Mouse (Mus musculus): Measurements from ENCODE around the gene Ano10. TPM values are rescaled to one million over a fixed set of nuclear protein-coding genes. Genes with fewer than 3 reads are reported as not detected.
"Not testable (repeated sequence)": the region's sequence is repeated elsewhere in the genome, so short reads cannot be mapped to it uniquely, and the experiment has no call there.

Gene Ano10
- polyA plus RNA-seq, 1 experiment from 2014 or later, result 39.0 TPM

DNA sequence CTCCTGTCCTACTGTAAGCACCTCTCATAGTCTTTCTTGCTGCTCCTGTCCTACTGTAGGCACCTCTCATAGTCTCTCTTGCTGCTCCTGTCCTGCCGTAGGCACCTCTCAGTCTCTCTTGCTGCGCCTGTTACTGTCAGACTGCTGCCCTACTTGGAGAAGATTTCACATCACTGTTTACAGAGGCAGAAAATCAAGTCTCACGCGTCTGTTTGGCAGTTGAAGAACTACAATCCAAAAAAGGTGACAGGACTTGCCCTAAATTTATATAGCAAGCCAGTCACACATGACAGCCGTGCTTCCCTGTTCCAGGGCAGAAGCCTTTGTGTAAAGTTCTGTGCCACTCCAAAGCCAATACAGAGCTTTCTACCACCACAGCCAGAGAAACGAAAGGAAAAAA is 20.2 kb upstream of the Ano10 start:
- whole genome bisulfite sequencing, result 88% methylated on average over 6 of the region's 6 CpGs

DNA sequence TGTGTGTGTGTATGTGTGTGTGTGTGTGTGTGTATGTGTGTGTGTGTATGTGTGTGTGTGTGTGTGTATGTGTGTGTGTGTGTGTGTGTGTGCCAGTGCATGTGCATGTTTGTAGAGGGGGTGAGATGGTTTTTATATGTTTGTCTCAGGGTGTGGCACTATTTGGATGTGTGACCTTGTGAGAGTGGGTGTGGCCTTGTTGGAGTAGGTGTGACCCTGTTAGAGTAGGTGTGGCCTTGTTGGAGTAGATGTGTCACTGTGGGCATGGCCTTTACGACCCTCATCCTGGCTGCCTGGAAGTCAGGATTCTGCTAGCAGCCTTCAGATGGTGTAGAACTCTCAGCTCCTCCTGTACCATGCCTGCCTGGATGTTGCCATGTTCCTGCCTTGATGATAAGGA is 18.9 kb upstream of the Ano10 start:
- not testable (repeated sequence) for H3K9me3 ChIP-seq; H3K4me2 ChIP-seq (replicated peaks); H3K4me3 ChIP-seq; H3K27ac ChIP-seq; H3K27me3 ChIP-seq; H3K4me1 ChIP-seq; ATAC-seq (ENCODE audit: insufficient number of reproducible peaks, insufficient read depth, low FRiP score, low TSS enrichment); H3K9ac ChIP-seq; H3K36me3 ChIP-seq
- 65% methylated on average over 1 of the region's 1 CpGs for WGBS

More for the DNA sequence above, 20.2 kb upstream of the Ano10 start:
- Histone ChIP-seq H3K4me1 (peaks cover 6% of the 10 kb centered on the region; the same call in 1 of the 2 replicates), H3K4me2 (replicated peaks) (no peak overlapping the region), H3K36me3 (no peaks in the 10 kb centered on the region), H3K27me3 (no peaks in the 10 kb centered on the region), H3K27ac (no peak overlapping the region), H3K9ac (no peak overlapping the region), H3K9me3 (no peaks in the 10 kb centered on the region), H3K4me3 (no peak overlapping the region)
- no peak for ATAC-seq (ENCODE audit: insufficient number of reproducible peaks, insufficient read depth, low FRiP score, low TSS enrichment)

GRCm38 (mm10) chr9:122312296-122312990 is 18.2 kb upstream of the Ano10 start:
- no peak for ATAC-seq (ENCODE audit: insufficient number of reproducible peaks, insufficient read depth, low FRiP score, low TSS enrichment)
- H3K9ac ChIP-seq, result no peak overlapping the region
- H3K9me3 ChIP-seq, result no peaks in the 10 kb centered on the region
- H3K4me3 ChIP-seq, result no peak overlapping the region
- H3K27me3 ChIP-seq, result no peaks in the 10 kb centered on the region
- no peak overlapping the region for H3K27ac ChIP-seq
- H3K4me1 ChIP-seq, result peaks cover 6% of the 10 kb centered on the region; the same call in 1 of the 2 replicates
- 90% methylated on average over 7 of the region's 7 CpGs for WGBS
- no peaks in the 10 kb centered on the region for H3K36me3 ChIP-seq
- no peak overlapping the region for H3K4me2 ChIP-seq (replicated peaks)

DNA sequence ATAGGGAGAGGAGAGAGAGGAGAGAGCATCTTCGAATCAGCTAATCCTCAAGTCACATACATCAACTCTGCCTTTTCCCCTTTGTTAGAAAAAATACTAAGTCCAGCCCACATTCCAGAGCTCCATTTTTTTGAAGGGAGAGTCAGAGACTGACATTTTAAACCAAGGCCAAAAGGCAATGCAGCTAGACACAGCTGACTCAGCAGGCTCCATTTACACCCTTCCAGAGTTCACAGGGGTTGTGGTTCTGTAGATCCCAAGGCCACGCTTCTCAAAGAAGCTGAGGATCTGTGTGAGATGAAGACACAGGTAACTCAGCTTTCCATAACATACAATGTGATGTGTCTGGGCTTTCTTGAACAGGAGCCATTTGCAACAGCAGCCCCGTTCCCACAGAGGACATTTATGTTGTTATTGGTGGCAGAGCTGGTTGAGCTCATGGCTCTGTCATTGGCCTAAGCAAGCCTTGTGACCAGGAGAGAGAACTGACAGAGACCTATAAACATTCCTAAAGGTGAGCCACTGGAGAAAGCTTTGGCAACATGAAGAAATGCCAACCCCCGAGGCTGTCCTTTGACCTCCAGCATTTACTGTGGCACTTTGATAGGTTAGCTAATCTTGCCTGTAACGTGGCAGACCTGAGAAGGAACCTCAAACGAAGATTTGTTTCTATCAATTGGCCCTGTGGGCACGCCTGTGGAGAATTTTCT is 17.0 kb upstream of the Ano10 start:
- H3K9ac ChIP-seq, result 0 out of 2 replicates have a peak overlapping the region, but pooled peaks have one; percentile 28
- no peaks in the 10 kb centered on the region for H3K9me3 ChIP-seq
- H3K4me2 ChIP-seq (replicated peaks), result peak overlapping the region; percentile 54
- no peaks in the 10 kb centered on the region for H3K36me3 ChIP-seq
- peak overlapping the region; percentile 83 for H3K27ac ChIP-seq
- peak overlapping the region; percentile 36 for H3K4me3 ChIP-seq
- no peaks in the 10 kb centered on the region for H3K27me3 ChIP-seq
- peaks cover 6% of the 10 kb centered on the region; the same call in 1 of the 2 replicates for H3K4me1 ChIP-seq
- ATAC-seq (ENCODE audit: insufficient number of reproducible peaks, insufficient read depth, low FRiP score, low TSS enrichment), result peak; percentile 2; the same call in 1 of the 2 replicates
- 64% methylated on average over 7 of the region's 7 CpGs for WGBS

GRCm38 (mm10) chr9:122310613-122311049 is 16.4 kb upstream of the Ano10 start:
- peak overlapping the region; percentile 36 for H3K4me3 ChIP-seq
- H3K4me2 ChIP-seq (replicated peaks), result peak overlapping the region; percentile 54
- peaks cover 6% of the 10 kb centered on the region; the same call in 1 of the 2 replicates for H3K4me1 ChIP-seq
- H3K27ac ChIP-seq, result peak overlapping the region; percentile 83
- no peaks in the 10 kb centered on the region for H3K27me3 ChIP-seq
- 6% methylated on average over 18 of the region's 19 CpGs for WGBS
- ATAC-seq (ENCODE audit: insufficient number of reproducible peaks, insufficient read depth, low FRiP score, low TSS enrichment), result peak; percentile 85
- no peaks in the 10 kb centered on the region for H3K9me3 ChIP-seq
- 0 out of 2 replicates have a peak overlapping the region, but pooled peaks have one; percentile 28 for H3K9ac ChIP-seq
- no peaks in the 10 kb centered on the region for H3K36me3 ChIP-seq

- H3K9ac ChIP-seq, result no peak overlapping the region
- no peak overlapping the region for H3K4me2 ChIP-seq (replicated peaks)
- H3K27me3 ChIP-seq, result no peaks in the 10 kb centered on the region
- no peak for ATAC-seq (ENCODE audit: insufficient number of reproducible peaks, insufficient read depth, low FRiP score, low TSS enrichment)
- no peak overlapping the region for H3K27ac ChIP-seq
- no peaks in the 10 kb centered on the region for H3K36me3 ChIP-seq
- no peaks in the 10 kb centered on the region for H3K9me3 ChIP-seq
- no peak overlapping the region for H3K4me3 ChIP-seq
- H3K4me1 ChIP-seq, result peaks cover 6% of the 10 kb centered on the region; the same call in 1 of the 2 replicates
- 75% methylated on average over 14 of the region's 14 CpGs for whole genome bisulfite sequencing
Measured at GRCm38 (mm10) chr9:122309013-122309980, 15.1 kb upstream of the Ano10 start.

DNA sequence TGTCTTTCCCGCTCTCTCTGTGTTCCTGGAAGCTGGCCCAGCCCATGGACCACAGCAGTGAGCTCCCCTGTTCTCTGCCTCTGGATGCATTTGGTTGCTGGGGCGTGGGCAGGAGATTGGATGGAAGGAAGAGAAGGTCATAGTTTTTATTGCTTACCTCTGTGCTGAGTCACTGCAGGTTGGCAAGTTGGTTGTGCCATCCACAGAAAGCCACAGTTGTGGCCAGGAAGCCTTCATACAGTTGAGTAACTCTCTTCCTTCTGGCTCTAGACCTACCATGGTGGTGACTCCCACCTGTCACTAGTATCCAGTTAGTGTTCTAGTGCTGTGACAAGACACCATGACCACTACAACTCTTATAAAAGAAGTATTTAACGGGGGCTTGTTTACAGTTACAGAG is 11.1 kb upstream of the Ano10 start:
- 82% methylated on average over 3 of the region's 3 CpGs for WGBS
- Histone ChIP-seq H3K27me3 (no peaks in the 10 kb centered on the region), H3K27ac (no peak overlapping the region), H3K4me2 (replicated peaks) (no peak overlapping the region), H3K4me3 (no peak overlapping the region), H3K4me1 (0 out of 2 replicates have a peak, but pooled peaks cover 3% of the 10 kb centered on the region), H3K36me3 (no peaks in the 10 kb centered on the region), H3K9me3 (no peaks in the 10 kb centered on the region), H3K9ac (no peak overlapping the region)
- ATAC-seq (ENCODE audit: insufficient number of reproducible peaks, insufficient read depth, low FRiP score, low TSS enrichment), result no peak

GRCm38 (mm10) chr9:122296169-122296568 is 1.9 kb upstream of the Ano10 start:
- H3K36me3 ChIP-seq, result no peaks in the 10 kb centered on the region
- H3K9me3 ChIP-seq, result no peaks in the 10 kb centered on the region
- ATAC-seq (ENCODE audit: insufficient number of reproducible peaks, insufficient read depth, low FRiP score, low TSS enrichment), result no peak
- no peaks in the 10 kb centered on the region for H3K4me1 ChIP-seq
- H3K27ac ChIP-seq, result no peak overlapping the region
- no peak overlapping the region for H3K9ac ChIP-seq
- H3K4me3 ChIP-seq, result no peak overlapping the region
- 90% methylated on average over 5 of the region's 5 CpGs for WGBS
- H3K27me3 ChIP-seq, result no peaks in the 10 kb centered on the region
- no peak overlapping the region for H3K4me2 ChIP-seq (replicated peaks)

GRCm38 (mm10) chr9:122295396-122295795 is 1.2 kb upstream of the Ano10 start:
- ATAC-seq (ENCODE audit: insufficient number of reproducible peaks, insufficient read depth, low FRiP score, low TSS enrichment), result no peak
- Histone ChIP-seq H3K36me3 (no peaks in the 10 kb centered on the region), H3K27ac (no peak overlapping the region), H3K4me1 (no peaks in the 10 kb centered on the region), H3K4me3 (no peak overlapping the region), H3K27me3 (no peaks in the 10 kb centered on the region), H3K9me3 (no peaks in the 10 kb centered on the region), H3K9ac (no peak overlapping the region), H3K4me2 (replicated peaks) (no peak overlapping the region)

DNA sequence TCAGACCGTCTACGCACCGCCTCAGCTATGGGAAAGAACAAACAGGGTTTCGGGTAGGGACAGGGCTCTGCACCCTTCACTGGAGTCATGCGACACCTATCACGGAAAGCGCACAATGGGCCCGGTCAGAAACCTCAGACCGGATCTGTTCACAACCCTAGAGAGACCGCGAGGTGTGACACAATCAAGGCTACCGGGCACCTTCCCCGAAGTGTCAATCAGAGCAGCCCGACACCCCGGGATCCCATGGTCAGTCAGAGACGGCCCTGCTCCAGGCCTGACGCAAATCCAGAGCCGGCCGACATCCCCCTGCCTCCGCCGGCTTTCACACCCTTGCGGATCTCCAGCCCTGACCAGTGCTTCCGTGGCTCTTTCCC is 370 bp downstream of the Ano10 start:
- Histone ChIP-seq H3K36me3 (no peaks in the 10 kb centered on the region), H3K4me1 (no peaks in the 10 kb centered on the region), H3K4me2 (replicated peaks) (peak overlapping the region; percentile 62), H3K9ac (peak overlapping the region; percentile 75), H3K27ac (peak overlapping the region; percentile 65; the same call in 1 of the 2 replicates), H3K27me3 (no peaks in the 10 kb centered on the region), H3K4me3 (peak overlapping the region; percentile 68), H3K9me3 (no peaks in the 10 kb centered on the region)
- WGBS, result under 1% methylated on average over 23 of the region's 23 CpGs
- ATAC-seq (ENCODE audit: insufficient number of reproducible peaks, insufficient read depth, low FRiP score, low TSS enrichment), result peak; percentile 64

- H3K27ac ChIP-seq, result no peak overlapping the region
- no peaks in the 10 kb centered on the region for H3K9me3 ChIP-seq
- H3K27me3 ChIP-seq, result no peaks in the 10 kb centered on the region
- 85% methylated on average over 2 of the region's 2 CpGs for WGBS
- H3K4me2 ChIP-seq (replicated peaks), result no peak overlapping the region
- H3K4me3 ChIP-seq, result no peak overlapping the region
- H3K9ac ChIP-seq, result no peak overlapping the region
- ATAC-seq (ENCODE audit: insufficient number of reproducible peaks, insufficient read depth, low FRiP score, low TSS enrichment), result no peak
- H3K36me3 ChIP-seq, result no peaks in the 10 kb centered on the region
- peaks cover 8% of the 10 kb centered on the region; the same call in 1 of the 2 replicates for H3K4me1 ChIP-seq
Measured at GRCm38 (mm10) chr9:122290192-122290591, 4.0 kb downstream of the Ano10 start.

All from embryonic facial prominence, embryonic 12.5 days (tissue).